Mouse (Mus musculus) cerebellum, postnatal 25 days (tissue): Measurements from ENCODE around the gene Gab2.
"Not testable (repeated sequence)": the region's sequence is repeated elsewhere in the genome, so short reads cannot be mapped to it uniquely, and the experiment has no call there.

Experiments used
- DNase-seq, 2 experiments: peaks; one replicate each; pipeline ENCODE4 v3.0.0; 2021; ENCODE audit warnings: mixed read lengths in 2 of 2

Gab2 gene

GRCm38 (mm10) chr7:97151082-97151813, 69.9 kb downstream of the Gab2 start:
- no peak for DNase-seq

- DNase-seq: no peak
Observed at GRCm38 (mm10) chr7:97154756-97155487, 73.5 kb downstream of the Gab2 start.

- no peak for DNase-seq
Observed at GRCm38 (mm10) chr7:97164261-97164660, 82.9 kb downstream of the Gab2 start.

GRCm38 (mm10) chr7:97171089-97171488, 89.7 kb downstream of the Gab2 start:
- DNase-seq: no peak

- DNase-seq: no peak
Observed at GRCm38 (mm10) chr7:97171719-97172118, 90.3 kb downstream of the Gab2 start.

GRCm38 (mm10) chr7:97172126-97172525, 90.7 kb downstream of the Gab2 start:
- no peak for DNase-seq

- DNase-seq: no peak
Observed at GRCm38 (mm10) chr7:97181931-97182330, 100.5 kb downstream of the Gab2 start.

GRCm38 (mm10) chr7:97183426-97183825, 102.0 kb downstream of the Gab2 start:
- DNase-seq: no peak

GRCm38 (mm10) chr7:97184005-97184404, 102.6 kb downstream of the Gab2 start:
- no peak for DNase-seq

GRCm38 (mm10) chr7:97187387-97188081, 106.1 kb downstream of the Gab2 start:
- DNase-seq: no peak

- DNase-seq: no peak
Observed at GRCm38 (mm10) chr7:97189116-97189515, 107.7 kb downstream of the Gab2 start.

GRCm38 (mm10) chr7:97203907-97204306, 122.5 kb downstream of the Gab2 start:
- DNase-seq: no peak

- DNase-seq: no peak
Observed at GRCm38 (mm10) chr7:97208811-97209549, 127.6 kb downstream of the Gab2 start.

- DNase-seq: no peak
Observed at GRCm38 (mm10) chr7:97210064-97210685, 128.8 kb downstream of the Gab2 start.

- no peak for DNase-seq
Observed at GRCm38 (mm10) chr7:97211117-97211516, 129.7 kb downstream of the Gab2 start.

- DNase-seq: no peak
Observed at GRCm38 (mm10) chr7:97223836-97224235, 142.4 kb downstream of the Gab2 start.

GRCm38 (mm10) chr7:97245261-97245949, 164.0 kb downstream of the Gab2 start:
- DNase-seq: no peak

- DNase-seq: not testable (repeated sequence)
Observed at GRCm38 (mm10) chr7:97245950-97246578, 164.7 kb downstream of the Gab2 start.

- DNase-seq: no peak
Observed at GRCm38 (mm10) chr7:97247661-97248060, 166.3 kb downstream of the Gab2 start.

GRCm38 (mm10) chr7:97248136-97248535, 166.8 kb downstream of the Gab2 start:
- DNase-seq: no peak

GRCm38 (mm10) chr7:97251638-97252037, 170.3 kb downstream of the Gab2 start:
- no peak for DNase-seq
